Mouse (Mus musculus) cerebellum, postnatal 14 days (tissue): ENCODE measurements around the gene Nfatc3.

Experiments used
- DNase-seq, 2 experiments: peaks; one replicate each; pipeline ENCODE4 v3.0.0; 2021; ENCODE audit warnings: mixed read lengths in 2 of 2

Nfatc3 gene

DNA sequence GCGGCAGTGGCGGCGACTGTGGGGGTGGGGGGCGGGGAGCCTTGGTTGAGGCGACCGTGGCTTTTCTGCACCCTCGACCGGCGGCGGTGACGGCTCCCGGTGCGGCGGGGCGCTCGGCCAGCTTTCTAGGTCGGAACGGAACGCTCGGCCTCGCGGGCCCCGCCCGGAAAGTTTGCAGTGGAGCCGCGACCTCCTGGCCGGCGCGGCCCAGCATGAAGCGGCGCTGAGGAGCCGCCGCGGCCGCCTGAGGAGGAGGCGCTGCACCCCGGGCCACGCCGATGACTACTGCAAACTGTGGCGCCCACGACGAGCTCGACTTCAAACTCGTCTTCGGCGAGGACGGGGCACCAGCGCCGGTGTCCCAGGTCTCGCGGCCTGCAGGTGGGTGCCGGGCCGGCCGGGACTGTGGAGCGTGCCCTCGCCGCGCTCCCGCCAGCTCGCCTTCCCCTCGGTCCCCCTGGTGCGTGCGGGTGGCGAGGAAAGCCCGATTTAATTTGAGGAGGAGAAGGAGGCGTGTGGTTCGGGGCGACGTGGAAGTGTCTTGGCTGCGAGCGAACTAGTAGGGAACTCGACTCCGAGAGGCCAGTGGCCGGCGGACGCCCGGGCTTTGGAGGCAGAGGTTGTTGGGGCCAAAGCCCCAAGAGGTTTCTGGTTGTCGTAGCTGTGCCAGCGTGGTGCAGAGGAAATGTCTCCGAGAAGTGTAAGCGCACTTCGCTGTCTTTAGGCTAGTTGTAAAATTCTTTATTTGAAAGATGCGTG is 1.2 kb downstream of the Nfatc3 start:
- DNase-seq = no peak

DNA sequence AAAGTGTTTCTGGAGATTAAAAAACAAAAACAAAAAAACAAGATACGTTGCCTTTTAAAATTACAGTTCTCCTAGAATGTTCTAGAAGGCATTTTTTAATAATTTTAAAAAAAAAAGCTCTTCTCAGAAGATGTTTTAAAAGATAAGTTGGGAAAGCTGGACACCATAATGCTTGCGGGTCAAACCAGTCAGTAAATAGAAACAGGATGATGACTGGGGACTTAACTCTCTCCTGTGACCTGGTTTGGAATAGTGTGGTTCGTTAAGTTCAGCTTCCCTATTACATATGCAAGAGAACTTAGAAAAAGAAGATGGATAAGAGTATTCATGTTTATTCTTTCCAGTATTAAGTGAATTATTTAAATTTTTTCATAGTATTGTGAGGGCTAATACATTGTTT is 1.9 kb downstream of the Nfatc3 start:
- DNase-seq = no peak

DNA sequence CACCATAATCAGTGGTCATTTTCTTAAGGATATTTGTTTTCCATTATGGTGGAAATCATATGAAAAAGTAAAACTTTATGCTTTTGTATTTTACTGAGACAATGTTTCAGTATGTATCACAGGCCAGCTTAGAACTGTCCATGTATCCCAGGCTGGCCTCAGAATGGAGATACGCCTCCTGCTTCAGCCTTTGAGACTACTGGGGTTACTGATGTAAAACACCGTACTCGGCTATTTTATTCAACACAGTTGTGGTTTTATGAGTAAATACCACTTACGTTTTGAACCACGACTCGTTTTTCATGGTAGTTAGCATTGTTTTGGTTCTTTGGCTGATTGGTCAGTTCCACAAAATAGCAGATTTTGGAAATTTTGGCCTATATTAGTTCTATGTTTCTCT is 3.0 kb downstream of the Nfatc3 start:
- DNase-seq = no peak

DNA sequence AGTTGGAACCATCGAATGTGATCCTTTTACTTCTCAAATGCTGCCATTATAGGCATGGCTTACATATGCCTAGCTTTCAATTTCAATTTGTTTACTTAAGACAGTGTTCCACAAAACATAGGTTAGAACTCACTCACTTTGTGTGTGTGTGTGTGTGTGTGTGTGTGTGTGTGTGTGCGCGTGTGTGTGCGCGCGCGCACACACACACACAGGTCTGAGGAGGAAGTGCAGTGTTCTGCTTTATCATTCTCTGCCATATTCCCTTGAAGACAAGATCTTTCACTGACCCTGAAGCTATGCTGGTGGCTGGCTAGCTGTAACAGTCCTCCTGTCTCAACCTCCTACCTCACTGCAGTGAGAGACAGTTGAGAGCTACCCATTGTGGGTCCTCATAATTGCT is 4.4 kb downstream of the Nfatc3 start:
- no peak for DNase-seq

DNA sequence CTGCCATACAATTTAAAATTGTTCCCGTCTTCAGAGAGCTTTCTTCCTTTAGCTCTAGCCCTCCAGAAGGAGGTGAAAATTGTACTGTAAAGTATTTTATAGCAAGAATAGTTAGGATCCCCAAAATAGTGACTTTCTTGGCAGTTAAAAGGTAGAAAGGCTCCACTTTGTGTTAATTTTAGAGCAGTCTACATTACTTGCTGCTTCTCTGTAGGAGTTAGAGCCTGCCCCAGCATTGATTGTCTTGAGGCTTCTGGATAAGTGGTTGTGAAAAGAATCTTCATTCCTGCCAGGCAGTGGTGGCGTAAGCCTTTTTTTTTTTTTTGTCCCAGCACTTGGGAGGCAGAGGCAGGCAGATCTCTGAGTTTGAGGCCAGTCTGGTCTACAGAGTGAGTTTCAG is 8.1 kb downstream of the Nfatc3 start:
- no peak for DNase-seq

DNA sequence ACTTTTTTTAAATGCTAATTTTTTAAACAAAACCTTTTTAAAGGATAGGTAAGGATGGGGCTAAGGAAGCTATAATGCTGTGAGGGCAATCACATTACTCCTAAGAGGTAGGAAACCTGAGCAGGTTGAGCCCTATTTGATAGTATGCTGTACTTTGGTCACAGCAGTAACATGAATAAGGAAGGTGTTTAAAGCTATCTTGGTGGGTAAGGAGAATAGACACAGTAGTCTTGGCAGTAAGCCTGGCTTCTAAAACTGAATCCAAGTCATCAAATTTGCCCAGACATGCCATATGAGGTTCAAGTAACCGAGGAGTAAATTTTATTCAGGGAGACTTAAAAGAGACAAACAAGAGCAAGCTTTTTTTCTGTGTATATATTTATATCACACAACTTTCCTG is 10.9 kb downstream of the Nfatc3 start:
- peak in 1 of 2 experiments; percentile 23 for DNase-seq

DNA sequence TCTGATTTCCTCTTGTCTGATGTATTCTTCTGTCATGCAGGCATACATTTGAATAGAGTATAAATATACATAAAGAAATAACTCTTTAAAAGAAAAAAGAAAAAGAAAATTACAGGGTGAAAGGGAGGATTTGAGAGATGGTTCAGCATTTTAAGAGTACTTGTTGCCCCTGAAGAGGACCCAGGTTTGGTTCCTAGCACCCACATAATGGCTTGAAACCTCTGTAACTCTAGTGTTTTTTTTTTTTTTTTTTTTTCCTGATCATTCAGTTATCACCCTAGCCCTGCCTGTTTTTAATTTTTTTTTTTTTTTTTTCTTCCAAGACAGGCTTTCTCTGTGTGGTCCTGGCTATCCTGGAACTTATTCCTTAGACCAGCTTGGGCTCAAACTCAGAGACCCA is 13.5 kb downstream of the Nfatc3 start:
- no peak for DNase-seq

DNA sequence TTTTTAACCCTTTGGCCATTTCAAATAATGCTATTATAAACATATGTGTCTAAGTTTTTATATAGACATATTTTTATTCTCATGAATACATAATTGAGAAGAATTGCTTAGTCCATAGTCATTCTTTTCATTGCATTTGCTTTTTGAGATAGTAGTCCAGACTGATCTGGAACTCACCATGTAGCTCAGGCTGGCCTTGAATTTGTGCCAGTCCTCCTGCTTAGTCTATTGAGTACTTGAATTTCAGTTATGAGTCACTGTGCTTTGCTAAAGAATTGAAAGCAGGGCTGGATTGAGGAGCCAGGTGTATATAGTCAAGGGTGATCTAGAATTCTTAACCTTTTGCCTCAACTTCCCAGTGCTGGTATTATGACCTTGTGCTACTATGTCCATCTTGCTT is 15.6 kb downstream of the Nfatc3 start:
- no peak for DNase-seq

DNA sequence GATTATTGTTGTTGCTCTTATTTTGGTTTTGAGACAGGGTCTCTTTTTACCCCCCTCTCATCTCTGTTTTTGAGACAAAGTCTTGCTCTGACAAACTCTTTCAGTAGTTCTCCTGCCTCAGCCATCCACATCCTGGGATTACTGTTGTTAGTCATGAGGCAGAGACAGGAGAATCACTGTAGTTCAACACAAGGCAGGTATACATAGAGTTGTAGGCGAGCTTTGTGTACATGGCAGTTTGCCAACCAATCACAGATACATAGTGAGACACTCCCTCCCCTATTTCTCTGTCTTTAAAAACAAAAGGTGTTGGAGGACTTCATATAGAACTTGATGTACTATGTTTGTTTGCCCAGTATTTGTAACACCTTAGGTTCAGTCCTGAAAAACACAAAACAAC is 16.0 kb downstream of the Nfatc3 start:
- no peak for DNase-seq

DNA sequence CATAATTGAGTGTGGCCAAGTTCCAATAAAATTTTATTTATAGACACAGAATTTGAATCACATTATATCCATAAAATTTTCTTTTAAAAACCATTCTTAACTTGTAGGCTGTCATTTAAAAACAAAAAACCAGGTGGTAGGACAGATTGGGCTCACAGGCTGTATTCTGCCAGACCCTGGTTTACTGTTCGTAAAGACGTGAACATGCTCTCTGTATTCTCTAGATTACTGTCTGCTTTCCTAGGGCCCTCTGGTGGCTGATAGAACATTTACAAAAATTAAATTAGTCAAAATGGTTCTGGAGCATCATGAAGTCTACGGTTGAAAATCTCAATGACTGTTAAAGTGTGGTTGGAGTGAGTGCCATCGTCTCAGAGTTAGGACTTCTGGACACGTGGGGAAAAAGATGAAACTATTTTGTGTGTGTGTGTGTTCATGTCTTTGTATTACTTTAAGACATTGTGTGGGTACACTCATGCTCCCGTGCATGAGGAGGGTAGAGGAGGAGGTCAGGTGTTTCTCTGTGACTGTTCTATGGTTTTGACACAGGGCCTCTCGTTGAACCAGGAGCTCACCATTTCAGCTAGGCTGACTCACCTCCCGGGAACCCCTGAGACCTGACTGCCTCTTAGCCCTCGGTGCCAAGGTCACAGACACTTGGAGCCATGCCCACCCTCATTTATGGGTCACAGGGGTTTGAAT is 16.7 kb downstream of the Nfatc3 start:
- peak; percentile 31 to 38 for DNase-seq

DNA sequence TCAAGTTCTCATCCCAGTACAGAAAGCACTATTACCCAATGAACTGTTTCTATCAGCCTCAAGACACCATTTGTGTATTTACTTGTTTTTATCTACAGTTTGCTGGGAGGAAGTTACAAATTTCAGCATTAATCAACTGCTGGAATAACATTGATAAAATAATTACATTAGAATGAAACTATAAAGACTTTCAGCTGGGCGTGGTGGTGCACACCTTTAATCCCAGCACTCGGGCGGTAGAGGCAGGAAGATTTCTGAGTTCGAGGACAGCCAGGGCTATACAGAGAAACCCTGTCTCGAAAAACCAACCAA is 17.2 kb downstream of the Nfatc3 start:
- no peak for DNase-seq

DNA sequence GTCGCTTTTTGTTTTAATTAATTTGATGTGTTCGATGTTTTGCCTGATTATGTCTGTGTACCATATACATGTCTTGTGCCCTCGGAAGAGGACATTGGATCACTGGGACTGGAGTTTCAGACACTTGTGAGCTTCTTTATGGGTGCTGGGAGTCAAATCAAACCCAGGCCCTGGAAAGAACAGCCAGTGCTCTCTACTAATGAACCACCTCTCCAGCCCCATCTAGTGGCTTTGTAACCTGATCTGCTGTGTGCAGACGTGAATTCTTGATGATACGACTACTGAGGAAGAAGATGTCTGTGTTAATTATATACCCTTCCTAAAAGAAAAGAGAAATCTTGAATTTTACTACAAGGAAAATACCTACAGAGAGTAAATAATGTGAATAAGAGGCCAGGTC is 18.0 kb downstream of the Nfatc3 start:
- DNase-seq = peak; percentile 34 to 48

DNA sequence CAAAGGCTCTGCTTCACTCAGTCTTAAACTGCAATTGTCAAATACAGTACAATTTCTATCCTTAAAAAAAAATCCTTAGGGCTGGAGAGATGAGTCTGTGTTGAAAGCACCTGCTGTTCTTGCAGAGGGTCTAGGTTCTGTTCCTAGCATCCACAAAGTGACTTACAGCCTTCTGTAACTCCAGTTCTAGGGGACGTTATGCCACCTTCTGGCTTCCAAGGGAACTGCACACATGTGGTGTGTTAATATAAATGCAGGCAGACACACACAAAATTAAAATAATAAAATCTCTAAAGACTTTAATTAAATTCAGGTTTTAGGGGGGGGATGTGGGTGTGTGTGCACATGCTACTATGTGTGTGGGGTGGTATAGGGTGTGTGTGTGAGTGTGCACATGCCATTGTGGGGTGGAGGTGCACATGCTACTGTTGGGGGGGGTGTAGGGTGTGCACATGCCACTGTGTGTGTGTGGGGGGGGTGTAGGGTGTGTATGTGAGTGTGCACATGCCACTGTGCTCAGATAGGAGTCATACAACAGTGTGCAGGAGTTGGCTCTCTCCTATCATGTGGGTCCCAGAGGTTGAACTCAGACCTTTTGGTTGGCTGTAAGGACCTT is 18.9 kb downstream of the Nfatc3 start:
- peak in 1 of 2 experiments; percentile 20 for DNase-seq

DNA sequence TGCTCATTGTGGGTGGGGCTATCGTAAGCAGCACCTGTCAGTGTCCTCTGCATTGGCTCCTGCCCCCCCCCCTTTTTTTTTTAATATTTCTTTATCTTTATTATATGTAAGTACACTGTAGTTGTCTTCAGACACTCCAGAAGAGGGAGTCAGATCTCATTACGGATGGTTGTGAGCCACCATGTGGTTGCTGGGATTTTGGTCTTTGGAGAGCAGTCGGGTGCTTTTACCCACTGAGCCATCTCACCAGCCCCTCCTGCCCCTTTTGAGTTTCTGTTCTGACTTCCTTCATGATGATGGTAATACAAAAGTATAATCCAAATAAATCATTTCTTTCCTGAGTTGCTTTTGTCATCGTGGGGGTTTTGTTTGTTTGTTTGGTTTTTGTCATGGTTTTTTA is 43.7 kb downstream of the Nfatc3 start:
- no peak for DNase-seq

DNA sequence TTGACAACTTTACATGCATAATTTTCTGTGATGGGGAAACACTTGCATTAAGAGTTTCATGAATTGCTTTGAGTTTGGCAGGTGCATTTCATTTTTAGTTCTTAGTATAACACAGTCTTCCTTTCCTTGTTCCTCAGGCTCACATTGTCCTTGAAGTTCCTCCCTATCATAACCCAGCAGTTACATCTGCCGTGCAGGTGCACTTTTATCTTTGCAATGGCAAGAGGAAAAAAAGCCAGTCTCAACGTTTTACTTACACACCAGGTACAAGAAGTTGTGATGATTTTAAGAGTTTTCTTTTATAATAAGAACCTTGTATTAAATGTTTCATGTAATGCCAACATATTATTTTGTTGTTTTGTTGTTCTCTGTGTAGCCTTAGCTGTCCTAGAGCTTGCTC is 45.2 kb downstream of the Nfatc3 start:
- no peak for DNase-seq

DNA sequence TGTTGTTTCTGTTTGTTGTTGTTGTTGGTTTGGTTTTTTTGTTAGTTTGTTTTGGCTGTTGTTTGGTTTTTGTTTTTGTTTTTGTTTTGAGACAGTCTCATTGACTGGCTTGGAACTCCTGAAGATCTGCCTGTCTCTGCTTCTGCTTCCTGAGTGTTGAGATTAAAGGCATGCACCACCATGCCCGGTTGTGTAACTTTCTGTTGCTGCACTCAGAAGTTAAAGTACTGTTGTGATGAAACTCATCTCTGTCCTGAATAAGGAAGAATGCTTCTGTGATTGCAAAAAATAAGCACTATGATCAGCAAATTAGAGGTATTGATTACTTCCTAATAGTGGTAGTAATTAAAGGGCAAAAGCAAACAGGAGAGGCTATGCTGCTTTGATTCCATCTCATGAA is 47.6 kb downstream of the Nfatc3 start:
- DNase-seq = no peak

DNA sequence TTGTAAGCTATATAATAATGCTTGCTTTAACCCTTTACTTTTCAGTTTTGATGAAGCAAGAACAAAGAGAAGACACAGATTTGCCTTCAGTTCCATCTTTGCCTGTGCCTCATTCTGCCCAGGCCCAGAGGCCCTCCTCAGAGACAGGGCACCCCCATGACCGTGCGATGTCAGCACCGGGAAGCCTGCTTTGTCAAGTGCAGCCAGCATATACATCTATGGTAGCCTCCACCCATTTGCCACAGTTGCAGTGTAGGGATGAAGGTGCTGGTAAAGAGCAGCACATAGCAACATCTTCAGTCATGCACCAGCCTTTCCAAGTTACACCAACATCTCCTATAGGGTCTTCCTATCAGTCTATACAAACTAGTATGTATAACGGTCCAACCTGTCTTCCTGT is 49.4 kb downstream of the Nfatc3 start:
- DNase-seq = peak in 1 of 2 experiments; percentile 5

DNA sequence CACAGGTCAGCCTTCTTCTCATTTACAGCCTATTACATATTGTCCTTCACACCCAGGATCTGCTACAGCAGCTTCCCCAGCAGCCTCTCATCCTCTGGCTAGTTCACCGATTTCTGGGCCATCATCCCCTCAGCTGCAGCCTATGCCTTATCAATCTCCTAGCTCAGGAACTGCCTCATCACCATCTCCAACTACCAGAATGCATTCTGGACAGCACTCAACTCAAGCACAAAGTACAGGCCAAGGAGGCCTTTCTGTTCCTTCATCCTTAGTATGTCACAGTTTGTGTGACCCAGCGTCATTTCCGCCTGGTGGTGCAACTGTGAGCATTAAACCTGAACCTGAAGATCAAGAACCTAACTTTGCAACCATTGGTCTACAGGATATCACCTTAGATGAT is 50.1 kb downstream of the Nfatc3 start:
- no peak for DNase-seq

DNA sequence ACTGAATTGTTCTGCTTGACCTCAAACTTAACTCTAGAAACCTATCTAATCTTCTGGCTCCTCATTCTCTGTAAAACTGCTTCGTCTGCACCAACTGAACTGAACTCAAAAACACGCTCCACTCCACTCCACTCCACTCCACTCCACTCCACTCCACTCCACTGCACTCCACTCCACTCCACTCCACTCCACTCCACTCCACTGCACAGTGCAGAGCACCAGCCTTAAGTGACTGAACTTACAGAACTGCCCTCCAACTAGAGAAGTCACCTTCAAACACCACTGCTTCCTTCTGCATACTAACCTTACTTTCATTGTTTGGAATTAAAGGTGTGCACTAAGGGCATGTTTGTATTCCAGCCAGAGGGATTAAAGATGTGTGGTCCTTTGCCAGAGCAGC is 53.4 kb downstream of the Nfatc3 start:
- no peak for DNase-seq

DNA sequence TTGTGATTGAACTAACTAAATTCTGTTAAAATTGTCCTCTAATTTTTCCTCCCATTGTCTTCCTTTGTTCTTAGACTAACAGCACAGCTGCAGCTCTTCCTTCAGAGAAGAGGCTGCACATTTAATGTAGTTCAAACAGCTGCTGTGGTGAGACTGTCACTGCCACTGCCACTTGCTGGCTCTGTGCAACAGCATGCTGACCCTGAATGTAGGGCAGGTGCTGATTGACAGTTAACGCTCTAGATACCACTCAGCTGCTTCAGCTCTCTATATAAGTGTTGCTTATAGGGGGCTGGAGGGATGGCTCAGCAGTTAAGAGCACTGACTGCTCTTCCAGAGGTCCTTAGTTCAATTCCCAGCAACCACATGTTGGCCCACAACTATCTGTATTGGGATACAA is 53.9 kb downstream of the Nfatc3 start:
- no peak for DNase-seq

DNA sequence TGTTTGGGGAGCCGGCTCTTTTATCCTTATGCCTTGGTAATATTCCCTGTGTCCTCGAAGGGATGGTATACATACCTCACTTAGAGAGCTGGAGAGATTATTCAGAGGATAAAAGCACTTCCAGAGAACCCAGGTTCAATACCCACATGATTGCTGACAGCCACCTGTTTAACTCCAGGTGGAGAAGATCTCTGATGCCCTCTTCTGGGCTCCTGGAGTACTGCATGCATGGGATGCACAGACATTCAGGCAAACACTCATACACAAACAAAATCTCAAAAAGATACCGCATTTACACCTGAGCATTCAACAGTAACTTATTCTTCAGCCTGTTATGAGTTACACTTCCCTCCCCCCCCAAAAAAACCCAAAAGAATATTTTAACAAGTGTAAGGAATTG is 57.3 kb downstream of the Nfatc3 start:
- DNase-seq = peak in 1 of 2 experiments; percentile 72

DNA sequence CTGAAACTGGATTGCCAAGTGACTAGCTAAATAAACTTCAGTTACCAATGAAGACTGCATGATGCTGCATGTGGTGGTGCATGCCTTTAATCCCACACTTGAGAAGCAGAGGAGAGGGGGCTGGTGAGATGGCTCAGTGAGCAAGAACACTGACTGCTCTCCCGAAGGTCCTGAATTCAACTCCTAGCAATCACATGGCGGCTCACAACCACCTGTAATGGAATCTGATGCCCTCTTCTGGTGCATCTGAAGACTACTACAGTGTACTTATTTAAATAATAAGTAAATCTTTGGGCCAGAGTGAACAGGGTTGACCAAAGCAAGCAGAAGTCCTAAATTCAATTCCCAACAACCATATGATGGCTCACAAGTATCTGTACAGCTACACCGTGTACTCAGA is 64.8 kb downstream of the Nfatc3 start:
- no peak for DNase-seq

DNA sequence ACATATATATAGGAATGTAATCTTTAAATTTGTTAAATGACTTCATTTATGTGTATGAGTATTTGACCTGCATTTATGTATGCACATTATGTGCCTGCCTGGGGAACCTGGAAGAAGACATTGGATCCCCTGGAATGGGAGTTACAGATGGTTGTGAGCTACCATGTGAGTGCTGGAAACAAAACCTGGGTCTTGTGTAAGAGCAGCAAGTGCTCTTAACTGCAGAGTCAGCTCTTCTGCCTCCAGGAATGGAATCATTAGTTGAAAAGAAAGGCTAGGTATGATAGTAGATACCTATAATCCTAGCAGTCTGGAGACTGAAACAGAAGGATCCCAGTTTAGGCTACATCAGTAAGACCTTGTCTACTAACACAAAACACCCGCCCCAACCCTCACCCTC is 67.4 kb downstream of the Nfatc3 start:
- DNase-seq = no peak

DNA sequence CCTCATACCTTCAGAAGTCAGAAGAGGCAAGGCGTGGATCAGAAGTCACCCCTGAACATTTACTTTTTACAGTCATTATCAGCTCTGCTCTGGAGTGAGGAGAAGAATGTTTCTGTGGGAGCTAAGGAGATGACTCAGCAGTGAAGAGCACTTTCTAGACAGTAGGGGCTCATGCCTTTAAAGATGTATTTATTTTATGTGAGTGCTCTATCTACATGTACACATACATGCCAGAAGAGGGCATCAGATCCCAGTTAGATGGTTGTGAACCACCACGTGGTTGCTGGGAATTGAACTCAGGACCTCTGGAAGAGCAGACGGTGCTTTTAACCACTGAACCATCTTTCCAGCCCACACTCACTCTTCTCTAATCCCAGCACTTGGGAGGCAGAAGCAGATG is 68.4 kb downstream of the Nfatc3 start:
- no peak for DNase-seq
